Mouse (Mus musculus): ENCODE results near the gene Atoh8. TPM values are rescaled to one million over a fixed set of nuclear protein-coding genes. Genes with fewer than 3 reads are reported as not detected.
A peak's percentile ranks its signal among the peaks of the same experiment; 100 is the strongest.

Gene Atoh8
- polyA plus RNA-seq, 1 experiment from 2014 or later: 3.1 TPM

DNA sequence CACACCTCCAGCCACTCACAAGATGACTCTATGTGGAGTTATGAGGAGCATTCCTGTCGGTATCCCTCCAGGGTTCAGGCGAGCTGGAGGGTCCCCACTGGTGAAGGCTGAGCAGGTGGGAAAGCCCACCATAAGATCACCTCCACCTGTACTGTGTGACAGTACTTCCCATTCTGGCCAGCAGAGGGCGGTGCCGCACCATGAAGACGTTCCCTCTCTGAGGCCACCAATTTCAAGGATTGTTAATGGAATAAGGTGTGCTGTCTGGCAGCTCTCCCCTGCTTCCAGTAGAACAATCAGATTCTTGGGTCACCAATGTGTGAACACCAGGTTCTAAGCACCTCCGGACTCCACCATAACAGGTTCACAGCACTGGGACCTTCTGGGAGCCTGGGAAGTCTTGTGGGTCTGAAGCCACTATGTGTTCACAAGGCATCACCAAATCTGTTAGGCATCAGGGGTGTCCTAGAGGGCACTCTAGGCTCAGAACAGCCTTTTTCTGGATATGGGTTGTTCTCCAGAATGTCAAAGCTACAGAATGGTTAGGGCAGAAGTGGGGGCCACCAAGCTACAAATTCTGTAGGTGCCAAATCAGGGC is 49.4 kb downstream of the Atoh8 start:
- H3K27me3 ChIP-seq (replicated peaks): peaks cover 40% of the 10 kb centered on the region
- H3K4me2 ChIP-seq: no peak overlapping the region
- peaks cover 22% of the 10 kb centered on the region for H3K4me1 ChIP-seq
- WGBS: 6% methylated on average over 6 of the region's 6 CpGs
- H3K27ac ChIP-seq (replicated peaks): no peak overlapping the region
- no peak overlapping the region for H3K9ac ChIP-seq (replicated peaks)
- H3K4me3 ChIP-seq (replicated peaks): no peak overlapping the region
- ATAC-seq (ENCODE audit: low FRiP score): peak; percentile 73
- H3K36me3 ChIP-seq: no peaks in the 10 kb centered on the region
- no peaks in the 10 kb centered on the region for H3K9me3 ChIP-seq (replicated peaks)

- H3K4me1 ChIP-seq: peaks cover 19% of the 10 kb centered on the region
- H3K27me3 ChIP-seq (replicated peaks): peaks cover 29% of the 10 kb centered on the region
- H3K36me3 ChIP-seq: no peaks in the 10 kb centered on the region
- WGBS: 82% methylated on average over 5 of the region's 5 CpGs
- no peak overlapping the region for H3K9ac ChIP-seq (replicated peaks)
- H3K4me3 ChIP-seq (replicated peaks): no peak overlapping the region
- H3K27ac ChIP-seq (replicated peaks): no peak overlapping the region
- H3K4me2 ChIP-seq: no peak overlapping the region
- ATAC-seq (ENCODE audit: low FRiP score): no peak
- no peaks in the 10 kb centered on the region for H3K9me3 ChIP-seq (replicated peaks)
Observed at GRCm38 (mm10) chr6:72184576-72184975, 50.8 kb downstream of the Atoh8 start.

GRCm38 (mm10) chr6:72179562-72180502 is 55.5 kb downstream of the Atoh8 start:
- Histone ChIP-seq H3K36me3 (no peaks in the 10 kb centered on the region), H3K9ac (replicated peaks) (no peak overlapping the region), H3K27me3 (replicated peaks) (0 out of 2 replicates have a peak, but pooled peaks cover 3% of the 10 kb centered on the region), H3K4me1 (0 out of 2 replicates have a peak, but pooled peaks cover 7% of the 10 kb centered on the region), H3K27ac (replicated peaks) (no peak overlapping the region), H3K4me2 (no peak overlapping the region), H3K9me3 (replicated peaks) (no peaks in the 10 kb centered on the region), H3K4me3 (replicated peaks) (no peak overlapping the region)
- ATAC-seq (ENCODE audit: low FRiP score): no peak
- 83% methylated on average over 12 of the region's 12 CpGs for WGBS

- no peak overlapping the region for H3K27ac ChIP-seq (replicated peaks)
- no peak for ATAC-seq (ENCODE audit: low FRiP score)
- 0 out of 2 replicates have a peak, but pooled peaks cover 7% of the 10 kb centered on the region for H3K4me1 ChIP-seq
- H3K36me3 ChIP-seq: no peaks in the 10 kb centered on the region
- no peak overlapping the region for H3K4me2 ChIP-seq
- H3K27me3 ChIP-seq (replicated peaks): no peaks in the 10 kb centered on the region
- WGBS: 88% methylated on average over 3 of the region's 3 CpGs
- no peaks in the 10 kb centered on the region for H3K9me3 ChIP-seq (replicated peaks)
- H3K4me3 ChIP-seq (replicated peaks): no peak overlapping the region
- H3K9ac ChIP-seq (replicated peaks): no peak overlapping the region
Observed at GRCm38 (mm10) chr6:72179006-72179405, 56.4 kb downstream of the Atoh8 start.

DNA sequence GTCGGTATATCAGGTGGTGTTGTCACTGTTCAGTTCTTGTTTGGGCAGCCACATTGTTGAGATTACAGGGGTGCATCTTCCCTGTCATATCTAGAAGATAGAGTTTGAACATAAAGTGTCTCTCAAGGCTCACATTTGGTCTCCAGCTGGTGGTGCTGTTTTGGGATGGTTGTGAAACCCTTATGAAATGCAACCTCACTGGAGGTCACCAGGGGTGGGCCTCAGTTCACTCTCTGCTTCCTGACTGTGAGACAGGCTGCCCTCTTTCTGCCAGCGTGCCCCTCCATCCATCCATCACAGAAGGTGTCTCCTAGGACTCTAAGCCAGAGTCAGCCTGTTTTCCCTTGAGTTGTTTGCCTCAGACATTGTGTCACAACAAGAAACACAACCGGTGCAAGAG is 58.0 kb downstream of the Atoh8 start:
- ATAC-seq (ENCODE audit: low FRiP score): no peak
- Histone ChIP-seq H3K9ac (replicated peaks) (no peak overlapping the region), H3K27me3 (replicated peaks) (no peaks in the 10 kb centered on the region), H3K4me1 (0 out of 2 replicates have a peak, but pooled peaks cover 2% of the 10 kb centered on the region), H3K27ac (replicated peaks) (no peak overlapping the region), H3K4me2 (no peak overlapping the region), H3K36me3 (no peaks in the 10 kb centered on the region), H3K9me3 (replicated peaks) (no peaks in the 10 kb centered on the region), H3K4me3 (replicated peaks) (no peak overlapping the region)
- 76% methylated on average over 3 of the region's 3 CpGs for WGBS

GRCm38 (mm10) chr6:72176004-72176403 is 59.4 kb downstream of the Atoh8 start:
- Histone ChIP-seq H3K9me3 (replicated peaks) (no peaks in the 10 kb centered on the region), H3K4me2 (no peak overlapping the region), H3K36me3 (no peaks in the 10 kb centered on the region), H3K4me3 (replicated peaks) (no peak overlapping the region), H3K9ac (replicated peaks) (no peak overlapping the region), H3K4me1 (no peaks in the 10 kb centered on the region), H3K27me3 (replicated peaks) (no peaks in the 10 kb centered on the region), H3K27ac (replicated peaks) (no peak overlapping the region)
- no peak for ATAC-seq (ENCODE audit: low FRiP score)
- WGBS: 57% methylated on average over 5 of the region's 5 CpGs

DNA sequence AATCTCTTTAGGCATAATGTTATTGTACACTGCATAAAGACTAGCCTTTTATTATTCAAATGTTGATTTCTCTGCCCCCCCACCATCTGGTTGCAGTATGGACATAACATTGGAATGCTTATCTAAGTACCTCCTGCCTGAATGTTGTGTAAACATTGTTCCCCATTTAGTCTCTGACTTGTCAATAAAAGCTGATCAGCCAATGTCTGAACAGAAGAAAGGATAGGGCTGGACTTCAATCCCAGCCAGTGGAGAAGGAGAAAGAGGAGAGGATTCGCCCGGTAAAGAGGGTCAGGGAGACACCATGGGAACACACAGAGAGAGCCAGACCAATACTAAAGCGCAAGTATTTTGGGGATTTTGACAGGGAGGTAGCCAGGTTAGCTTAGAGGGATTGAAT is 60.0 kb downstream of the Atoh8 start:
- Histone ChIP-seq H3K27ac (replicated peaks) (no peak overlapping the region), H3K36me3 (no peaks in the 10 kb centered on the region), H3K9me3 (replicated peaks) (no peaks in the 10 kb centered on the region), H3K9ac (replicated peaks) (no peak overlapping the region), H3K27me3 (replicated peaks) (no peaks in the 10 kb centered on the region), H3K4me3 (replicated peaks) (no peak overlapping the region), H3K4me2 (no peak overlapping the region), H3K4me1 (no peaks in the 10 kb centered on the region)
- 46% methylated on average over 3 of the region's 3 CpGs for WGBS
- no peak for ATAC-seq (ENCODE audit: low FRiP score)

GRCm38 (mm10) chr6:72173350-72173749 is 62.0 kb downstream of the Atoh8 start:
- no peak overlapping the region for H3K9ac ChIP-seq (replicated peaks)
- H3K27me3 ChIP-seq (replicated peaks): no peaks in the 10 kb centered on the region
- H3K4me2 ChIP-seq: no peak overlapping the region
- no peak for ATAC-seq (ENCODE audit: low FRiP score)
- H3K4me1 ChIP-seq: no peaks in the 10 kb centered on the region
- no peaks in the 10 kb centered on the region for H3K36me3 ChIP-seq
- WGBS: 100% methylated on average over 1 of the region's 1 CpGs
- H3K4me3 ChIP-seq (replicated peaks): no peak overlapping the region
- H3K9me3 ChIP-seq (replicated peaks): no peaks in the 10 kb centered on the region
- H3K27ac ChIP-seq (replicated peaks): no peak overlapping the region

DNA sequence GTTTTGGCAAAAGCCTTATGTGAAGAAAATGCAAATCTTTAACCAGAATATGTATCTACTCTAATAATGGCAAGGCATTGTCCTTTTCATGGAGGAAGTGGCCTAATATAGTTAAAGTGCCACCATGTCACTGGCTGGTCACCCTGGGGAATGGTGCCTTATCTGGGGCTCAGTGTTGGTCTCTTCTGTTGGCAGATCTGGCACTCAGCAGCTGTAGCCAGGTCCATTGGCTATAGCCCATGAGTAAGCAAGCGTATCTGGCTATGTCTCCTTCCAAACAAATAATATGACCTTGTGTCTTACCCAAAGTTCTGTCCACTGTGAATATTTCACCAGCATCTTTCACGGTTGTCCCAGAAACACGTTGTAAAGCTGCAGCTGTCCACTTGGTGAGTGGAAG is 64.0 kb downstream of the Atoh8 start:
- Histone ChIP-seq H3K9ac (replicated peaks) (no peak overlapping the region), H3K9me3 (replicated peaks) (no peaks in the 10 kb centered on the region), H3K4me1 (no peaks in the 10 kb centered on the region), H3K27ac (replicated peaks) (no peak overlapping the region), H3K4me2 (no peak overlapping the region), H3K27me3 (replicated peaks) (no peaks in the 10 kb centered on the region), H3K4me3 (replicated peaks) (no peak overlapping the region), H3K36me3 (no peaks in the 10 kb centered on the region)
- no peak for ATAC-seq (ENCODE audit: low FRiP score)
- WGBS: 88% methylated on average over 3 of the region's 3 CpGs

DNA sequence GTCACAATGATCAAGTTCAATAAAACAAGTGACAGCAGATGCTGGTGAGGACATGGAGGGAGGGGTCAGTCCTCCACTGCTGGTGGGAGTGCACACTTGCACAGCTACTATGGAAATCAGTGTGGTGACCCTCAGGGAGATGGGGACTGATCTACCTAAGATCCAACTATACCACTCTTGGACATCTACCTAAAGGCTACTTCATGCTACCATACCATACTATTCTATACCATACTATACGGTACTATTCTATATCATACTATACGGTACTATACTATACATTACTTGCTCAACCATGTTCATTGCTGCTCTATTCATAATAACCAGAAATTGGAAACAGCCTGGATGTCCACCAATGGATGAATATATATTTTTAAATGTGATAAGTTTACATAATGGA is 69.5 kb downstream of the Atoh8 start:
- Histone ChIP-seq H3K9me3 (replicated peaks) (no peaks in the 10 kb centered on the region), H3K4me3 (replicated peaks) (no peak overlapping the region), H3K27ac (replicated peaks) (no peak overlapping the region), H3K27me3 (replicated peaks) (no peaks in the 10 kb centered on the region), H3K36me3 (no peaks in the 10 kb centered on the region), H3K4me2 (no peak overlapping the region), H3K9ac (replicated peaks) (no peak overlapping the region), H3K4me1 (peaks cover 12% of the 10 kb centered on the region)
- ATAC-seq (ENCODE audit: low FRiP score): no peak
- 56% methylated on average over 2 of the region's 2 CpGs for WGBS

DNA sequence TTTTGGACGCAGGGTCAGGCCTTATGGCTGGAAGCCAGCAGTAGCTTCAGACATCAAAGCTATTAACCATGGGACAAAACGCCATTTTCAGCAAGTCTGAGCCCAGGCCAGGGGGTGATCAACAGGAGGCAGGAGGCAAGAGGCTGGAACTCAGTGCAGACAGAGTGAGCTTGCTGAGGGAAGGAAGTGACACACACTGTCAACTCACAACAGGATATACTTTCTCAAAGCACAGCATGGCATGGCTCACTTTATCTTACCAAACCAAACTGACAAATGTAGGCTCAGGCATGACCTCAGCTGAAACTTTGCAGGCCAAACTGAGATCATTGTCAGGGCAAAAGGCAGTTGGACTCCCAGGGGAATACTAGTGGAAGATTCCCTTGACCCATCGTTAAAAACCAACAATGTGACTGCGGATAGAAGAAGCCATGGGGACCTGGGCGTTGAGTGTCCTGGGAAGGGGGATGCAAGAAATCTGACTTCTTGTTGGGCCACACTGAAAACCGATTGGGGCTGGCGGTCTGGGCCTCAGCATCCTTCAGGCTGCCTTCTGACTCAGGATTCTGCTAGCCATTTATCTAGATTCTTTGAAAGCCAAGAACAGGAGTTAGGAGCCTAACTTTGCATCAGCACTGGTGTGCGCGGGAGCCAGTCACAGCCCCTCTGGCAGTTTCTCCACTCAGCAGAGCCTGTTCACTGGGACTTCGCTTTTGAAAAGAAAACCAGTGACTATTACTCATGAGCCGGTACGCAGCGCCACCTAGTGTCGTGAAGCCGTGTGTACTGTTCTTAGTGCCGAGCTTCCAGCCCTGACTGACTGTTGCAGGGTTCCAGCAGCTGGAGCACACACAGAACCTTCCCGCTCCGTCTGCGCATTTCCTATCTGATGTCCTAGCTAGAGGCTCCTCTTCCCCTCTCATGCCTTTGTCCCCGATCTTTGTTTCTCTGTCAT is 70.8 kb downstream of the Atoh8 start:
- Histone ChIP-seq H3K27me3 (replicated peaks) (no peaks in the 10 kb centered on the region), H3K36me3 (no peaks in the 10 kb centered on the region), H3K9me3 (replicated peaks) (no peaks in the 10 kb centered on the region), H3K4me3 (replicated peaks) (no peak overlapping the region), H3K4me2 (no peak overlapping the region), H3K9ac (replicated peaks) (0 out of 2 replicates have a peak overlapping the region, but pooled peaks have one; percentile 1), H3K4me1 (peaks cover 12% of the 10 kb centered on the region), H3K27ac (replicated peaks) (no peak overlapping the region)
- ATAC-seq (ENCODE audit: low FRiP score): peak; percentile 93
- WGBS: 21% methylated on average over 20 of the region's 20 CpGs
